In genomic region chr17:27433179-27433680, GRCm38 (mm10) we compare ENCODE assay signal across 18 mouse cellular contexts.
DNase-seq lines count a peak whose midpoint lies in the region; ATAC-seq and TF ChIP-seq lines count a peak whose summit lies in the region.
"Had no signal": no experiment of that assay in that cellular context is flagged by ENCODE, and none has a peak within 500 bp of the region (broad histone marks: within the 10 kb centered on the region; RNA-seq: fewer than 3 reads in every experiment).

No protein-coding gene starts in this region.

- 0 out of 2 replicates have a peak, but pooled peaks cover 1% of the 10 kb centered on the region for H3K9me3 ChIP-seq in hindbrain, embryonic 11.5 days (ENCODE audit: control insufficient read depth, low read length)
- H3K9me3 ChIP-seq in hindbrain, embryonic 16.5 days (ENCODE audit: control insufficient read depth, low read length) = peaks cover 4% of the 10 kb centered on the region; the same call in 1 of the 2 replicates
- peaks cover 10% of the 10 kb centered on the region for H3K9me3 ChIP-seq in embryonic facial prominence, embryonic 14.5 days (ENCODE audit: control insufficient read depth, low read length)
- H3K9me3 ChIP-seq in midbrain, postnatal 0 days (ENCODE audit: low read length) = no peaks in the 10 kb centered on the region
- H3K9me3 ChIP-seq: hindbrain, embryonic 15.5 days had no signal

- WGBS in cerebellum, adult 2 months = 54% methylated on average over 3 of the region's 3 CpGs
- 50% methylated on average over 3 of the region's 3 CpGs for WGBS in hindbrain, embryonic 11.5 days
- WGBS in hindbrain, embryonic 16.5 days = 54% methylated on average over 3 of the region's 3 CpGs
- WGBS in embryonic facial prominence, embryonic 14.5 days = 54% methylated on average over 3 of the region's 3 CpGs
- 30% methylated on average over 3 of the region's 3 CpGs for WGBS in midbrain, postnatal 0 days

- no peak for TF ChIP-seq CTCF in cerebellum, adult 2 months (IDR thresholded peaks at IDR 0.05; ENCODE audit: borderline replicate concordance, insufficient read depth, low read depth, low read length)
- no peak for TF ChIP-seq CTCF in midbrain, postnatal 0 days (IDR thresholded peaks at IDR 0.05)

- H3K4me2 ChIP-seq in hindbrain, embryonic 11.5 days (replicated peaks; ENCODE audit: low read depth, low read length) = no peak overlapping the region
- no peak overlapping the region for H3K4me2 ChIP-seq in hindbrain, embryonic 16.5 days (ENCODE audit: low read length)
- no peak overlapping the region for H3K4me2 ChIP-seq in embryonic facial prominence, embryonic 14.5 days (ENCODE audit: low read depth, low read length)
- no peak overlapping the region for H3K4me2 ChIP-seq in midbrain, postnatal 0 days (ENCODE audit: low read depth, low read length, poor library complexity, severe bottlenecking)
- H3K4me2 ChIP-seq: hindbrain, embryonic 15.5 days had no signal

- H3K4me3 ChIP-seq in cerebellum, adult 2 months (replicated peaks; ENCODE audit: insufficient read depth, low read depth, low read length) = no peak overlapping the region
- H3K4me3 ChIP-seq in hindbrain, embryonic 11.5 days (ENCODE audit: low read depth, low read length) = no peak overlapping the region
- H3K4me3 ChIP-seq in hindbrain, embryonic 16.5 days (ENCODE audit: low read length) = no peak overlapping the region
- H3K4me3 ChIP-seq in embryonic facial prominence, embryonic 14.5 days (ENCODE audit: low read depth, low read length) = no peak overlapping the region
- no peak overlapping the region for H3K4me3 ChIP-seq in midbrain, postnatal 0 days (ENCODE audit: low read depth, low read length)
- H3K4me3 ChIP-seq: heart, adult 2 months; hindbrain, embryonic 15.5 days had no signal

- no peak for ATAC-seq in hindbrain, embryonic 11.5 days (ENCODE audit: low FRiP score)
- ATAC-seq in hindbrain, embryonic 16.5 days = no peak
- peak; percentile 42; the same call in 1 of the 2 replicates for ATAC-seq in embryonic facial prominence, embryonic 14.5 days (ENCODE audit: low read depth)
- no peak for ATAC-seq in midbrain, postnatal 0 days (ENCODE audit: low FRiP score)
- ATAC-seq in megakaryocyte progenitor cell, adult 5-6 weeks (replicated peaks; ENCODE audit: poor library complexity) = no peak
- ATAC-seq: liver, postnatal 0 days had no signal

- TF ChIP-seq POLR2A in cerebellum, adult 2 months (IDR thresholded peaks at IDR 0.05; ENCODE audit: borderline replicate concordance, insufficient read depth, low read length) = no peak

- 0 out of 2 replicates have a peak overlapping the region, but pooled peaks have one; percentile 11 for H3K9ac ChIP-seq in hindbrain, embryonic 11.5 days (ENCODE audit: low read depth, low read length)
- no peak overlapping the region for H3K9ac ChIP-seq in hindbrain, embryonic 16.5 days (ENCODE audit: low read depth, low read length)
- no peak overlapping the region for H3K9ac ChIP-seq in embryonic facial prominence, embryonic 14.5 days (ENCODE audit: low read depth, low read length)
- H3K9ac ChIP-seq in midbrain, postnatal 0 days (replicated peaks; ENCODE audit: low read length, poor library complexity, severe bottlenecking) = no peak overlapping the region
- H3K9ac ChIP-seq: hindbrain, embryonic 15.5 days; liver, postnatal 0 days had no signal

- 0 out of 2 replicates have a peak overlapping the region, but pooled peaks have one; percentile 15 for H3K27ac ChIP-seq in cerebellum, adult 2 months (ENCODE audit: insufficient read depth, low read length)
- no peak overlapping the region for H3K27ac ChIP-seq in hindbrain, embryonic 11.5 days (ENCODE audit: low read depth, low read length)
- no peak overlapping the region for H3K27ac ChIP-seq in hindbrain, embryonic 16.5 days (ENCODE audit: low read depth, low read length)
- H3K27ac ChIP-seq in embryonic facial prominence, embryonic 14.5 days (replicated peaks; ENCODE audit: low read depth, low read length) = no peak overlapping the region
- no peak overlapping the region for H3K27ac ChIP-seq in midbrain, postnatal 0 days (ENCODE audit: low read depth, low read length)
- H3K27ac ChIP-seq: heart, adult 2 months; hindbrain, embryonic 15.5 days had no signal

- DNase-seq in cerebellum, adult 2 months = no peak
- no peak for DNase-seq in cerebellum, postnatal 14 days
- DNase-seq in hindbrain, embryonic 11.5 days (ENCODE audit: low spot score) = peak; percentile 42
- no peak for DNase-seq in embryonic facial prominence, embryonic 14.5 days (ENCODE audit: low spot score)
- DNase-seq in midbrain, postnatal 0 days (ENCODE audit: low spot score) = peak; percentile 29
- no peak for DNase-seq in heart, adult 9 months (ENCODE audit: low spot score in 2 of 2)
- DNase-seq: adrenal gland, adult 2 months; gastrocnemius, postnatal 14 days; heart, adult 2 months; kidney, adult 2 months; kidney, postnatal 4 days; liver; liver, postnatal 0 days; lung, postnatal 36 days; thymus, adult 18-20 months had no signal

- H3K4me1 ChIP-seq in cerebellum, adult 2 months (ENCODE audit: control insufficient read depth, insufficient read depth, low read length) = peaks cover 29% of the 10 kb centered on the region
- peaks cover 4% of the 10 kb centered on the region; the same call in 1 of the 2 replicates for H3K4me1 ChIP-seq in hindbrain, embryonic 11.5 days (replicated peaks; ENCODE audit: control insufficient read depth, insufficient read depth, low read length)
- peaks cover 9% of the 10 kb centered on the region for H3K4me1 ChIP-seq in hindbrain, embryonic 16.5 days (ENCODE audit: control insufficient read depth, insufficient read depth, low read depth, low read length)
- no peaks in the 10 kb centered on the region for H3K4me1 ChIP-seq in embryonic facial prominence, embryonic 14.5 days (ENCODE audit: control insufficient read depth, insufficient read depth, low read length)
- H3K4me1 ChIP-seq in midbrain, postnatal 0 days (ENCODE audit: insufficient read depth, low read length) = no peaks in the 10 kb centered on the region

- no peaks in the 10 kb centered on the region for H3K36me3 ChIP-seq in hindbrain, embryonic 11.5 days (ENCODE audit: control insufficient read depth, insufficient read depth, low read length)
- no peaks in the 10 kb centered on the region for H3K36me3 ChIP-seq in hindbrain, embryonic 16.5 days (ENCODE audit: control insufficient read depth, insufficient read depth, low read length)
- no peaks in the 10 kb centered on the region for H3K36me3 ChIP-seq in embryonic facial prominence, embryonic 14.5 days (ENCODE audit: control insufficient read depth, insufficient read depth, low read length)
- H3K36me3 ChIP-seq in midbrain, postnatal 0 days (ENCODE audit: insufficient read depth, low read length) = peaks cover 4% of the 10 kb centered on the region; the same call in 1 of the 2 replicates
- H3K36me3 ChIP-seq: hindbrain, embryonic 15.5 days had no signal

- H3K27me3 ChIP-seq in cerebellum, adult 2 months (ENCODE audit: control insufficient read depth, insufficient read depth, low read length) = no peaks in the 10 kb centered on the region
- H3K27me3 ChIP-seq in hindbrain, embryonic 11.5 days (ENCODE audit: control insufficient read depth, insufficient read depth, low read length) = no peaks in the 10 kb centered on the region
- H3K27me3 ChIP-seq in hindbrain, embryonic 16.5 days (replicated peaks; ENCODE audit: control insufficient read depth, insufficient read depth, low read length) = no peaks in the 10 kb centered on the region
- H3K27me3 ChIP-seq in embryonic facial prominence, embryonic 14.5 days (replicated peaks; ENCODE audit: control insufficient read depth, insufficient read depth, low read length) = no peaks in the 10 kb centered on the region
- H3K27me3 ChIP-seq in midbrain, postnatal 0 days (ENCODE audit: insufficient read depth, low read length) = no peaks in the 10 kb centered on the region
- H3K27me3 ChIP-seq: hindbrain, embryonic 15.5 days had no signal

Comparison
In these comparisons a context has a peak if more than half of its experiments do, and no peak if none do; other contexts are left out.
1. DNase-seq: peak in hindbrain, embryonic 11.5 days (single experiment) and midbrain, postnatal 0 days (single experiment); none in cerebellum, adult 2 months (0 of 2), cerebellum, postnatal 14 days (0 of 2), embryonic facial prominence, embryonic 14.5 days (single experiment) and heart, adult 9 months (0 of 2).